Mouse (Mus musculus) hindbrain, postnatal 0 days (tissue): Measurements from ENCODE around the gene Cep55. TPM values are rescaled to one million over a fixed set of nuclear protein-coding genes. Genes with fewer than 3 reads are reported as not detected.

Source experiments
- ATAC-seq: fragments of 200-750 bp; cut with Nextera tagmentation; 2 replicates; pipeline ENCODE4 v1.8.0; 2017; ENCODE audit warnings: mild to moderate bottlenecking, moderate TSS enrichment, moderate library complexity
- DNase-seq: peaks from one replicate; pipeline ENCODE4 v3.0.0-alpha.2; 2015; ENCODE audit warnings: low spot score
- H3K27ac ChIP-seq: fragments of 300-500 bp; sonication (generic); 2 replicates; pipeline ENCODE4 v1.5.1; 2014; ENCODE audit warnings: mild to moderate bottlenecking
- H3K27me3 ChIP-seq: fragments of 300-500 bp; sonication (generic); 2 replicates; pipeline ENCODE4 v1.6.1; 2014; ENCODE audit warnings: low read length, mixed read lengths; ENCODE audit not compliant: insufficient read depth
- H3K36me3 ChIP-seq: fragments of 300-500 bp; sonication (generic); 2 replicates; pipeline ENCODE4 v1.6.1; 2014; ENCODE audit warnings: low read length, mixed read lengths; ENCODE audit not compliant: insufficient read depth
- H3K4me1 ChIP-seq: fragments of 300-500 bp; sonication (generic); 2 replicates; pipeline ENCODE4 v1.6.1; 2014; ENCODE audit warnings: antibody characterized with exemption, low read length, mixed read lengths; ENCODE audit not compliant: insufficient read depth
- H3K4me2 ChIP-seq: fragments of 300-500 bp; sonication (generic); 2 replicates; pipeline ENCODE4 v1.6.1; 2014; ENCODE audit warnings: low read depth, mild to moderate bottlenecking, low read length, moderate library complexity, mixed read lengths
- H3K4me3 ChIP-seq: fragments of 300-500 bp; sonication (generic); 2 replicates; pipeline ENCODE4 v1.5.1; 2014; ENCODE audit warnings: low read length
- H3K9ac ChIP-seq: fragments of 300-500 bp; sonication (generic); replicated peaks from 2 replicates; pipeline ENCODE4 v1.6.1; 2014; ENCODE audit warnings: mild to moderate bottlenecking, low read length, moderate library complexity, mixed read lengths
- H3K9me3 ChIP-seq: fragments of 300-500 bp; sonication (generic); 2 replicates; pipeline ENCODE4 v1.6.1; 2016; ENCODE audit warnings: low read length, mixed read lengths
- CTCF ChIP-seq: IDR thresholded peaks from 2 replicates; pipeline ENCODE4 v1.5.1; 2016; ENCODE audit warnings: antibody characterized with exemption, control low read depth, low read depth
- WGBS: fragments of 180-500 bp; shearing (Covaris S2); extraction: QIAGEN DNeasy Blood & Tissue Kit; methylation state at CpG from one replicate; pipeline ENCODE4 v1.1.7; 2014; 5-methylcytosine and 5-hydroxymethylcytosine counted together
- polyA plus RNA-seq: library from polyadenylated mRNA; unstranded; fragments of >200 nt; fragmentation: Nextera tagmentation; extraction: Ambion mirVana; gene quantifications from 2 replicates; pipeline ENCODE4 v1.2.1, GENCODE M21; 2015
- total RNA-seq: library from RNA; depleted of rRNA; stranded (reverse); fragments of >200 nt; gene quantifications from 2 replicates; pipeline ENCODE4 v1.2.3, GENCODE M21; 2014

The Cep55 gene
- total and polyA plus RNA-seq, 2 experiments from 2014 or later, result 2.5 to 6.6 TPM

GRCm38 (mm10) chr19:38025254-38026041 is 29.4 kb upstream of the Cep55 start:
- ATAC-seq (0 out of 2 replicates have a peak, but pooled peaks have one; percentile 55), DNase-seq (no peak)
- TF ChIP-seq CTCF, result no peak
- H3K9ac ChIP-seq, result no peak overlapping the region
- H3K9me3 ChIP-seq, result no peaks in the 10 kb centered on the region
- WGBS, result 49% methylated on average over 6 of the region's 9 CpGs
- no peak overlapping the region for H3K27ac ChIP-seq
- H3K4me2 ChIP-seq, result no peak overlapping the region
- no peak overlapping the region for H3K4me3 ChIP-seq
- no peaks in the 10 kb centered on the region for H3K4me1 ChIP-seq
- H3K36me3 ChIP-seq, result no peaks in the 10 kb centered on the region
- H3K27me3 ChIP-seq, result no peaks in the 10 kb centered on the region

- no peak for ATAC-seq
- Histone ChIP-seq H3K4me2 (no peak overlapping the region), H3K36me3 (no peaks in the 10 kb centered on the region), H3K27me3 (no peaks in the 10 kb centered on the region), H3K9me3 (no peaks in the 10 kb centered on the region), H3K4me3 (no peak overlapping the region), H3K27ac (no peak overlapping the region), H3K9ac (no peak overlapping the region), H3K4me1 (no peaks in the 10 kb centered on the region)
- 73% methylated on average over 8 of the region's 8 CpGs for WGBS
- no peak for DNase-seq
- TF ChIP-seq CTCF, result no peak
Observed at GRCm38 (mm10) chr19:38026211-38026624, 28.6 kb upstream of the Cep55 start.

- H3K9me3 ChIP-seq, result no peaks in the 10 kb centered on the region
- ATAC-seq, result no peak
- H3K4me3 ChIP-seq, result no peak overlapping the region
- no peak for DNase-seq
- TF ChIP-seq CTCF, result no peak
- H3K4me2 ChIP-seq, result no peak overlapping the region
- no peaks in the 10 kb centered on the region for H3K36me3 ChIP-seq
- no peak overlapping the region for H3K9ac ChIP-seq
- no peaks in the 10 kb centered on the region for H3K4me1 ChIP-seq
- H3K27me3 ChIP-seq, result no peaks in the 10 kb centered on the region
- 92% methylated on average over 6 of the region's 6 CpGs for WGBS
- H3K27ac ChIP-seq, result no peak overlapping the region
Observed at GRCm38 (mm10) chr19:38027389-38027788, 27.4 kb upstream of the Cep55 start.

GRCm38 (mm10) chr19:38027881-38028521 is 26.8 kb upstream of the Cep55 start:
- Histone ChIP-seq H3K36me3 (no peaks in the 10 kb centered on the region), H3K27ac (no peak overlapping the region), H3K4me2 (no peak overlapping the region), H3K27me3 (no peaks in the 10 kb centered on the region), H3K9me3 (no peaks in the 10 kb centered on the region), H3K4me1 (no peaks in the 10 kb centered on the region), H3K9ac (no peak overlapping the region), H3K4me3 (no peak overlapping the region)
- TF ChIP-seq CTCF, result no peak
- no peak for ATAC-seq
- no peak for DNase-seq
- 55% methylated on average over 10 of the region's 10 CpGs for WGBS

GRCm38 (mm10) chr19:38029292-38029691 is 25.5 kb upstream of the Cep55 start:
- Histone ChIP-seq H3K9me3 (no peaks in the 10 kb centered on the region), H3K4me1 (no peaks in the 10 kb centered on the region), H3K27me3 (no peaks in the 10 kb centered on the region), H3K4me2 (no peak overlapping the region), H3K27ac (no peak overlapping the region), H3K9ac (no peak overlapping the region), H3K36me3 (no peaks in the 10 kb centered on the region), H3K4me3 (no peak overlapping the region)
- ATAC-seq (no peak), DNase-seq (no peak)
- TF ChIP-seq CTCF, result no peak
- WGBS, result 83% methylated on average over 3 of the region's 3 CpGs

GRCm38 (mm10) chr19:38029871-38030270 is 24.9 kb upstream of the Cep55 start:
- Histone ChIP-seq H3K4me3 (no peak overlapping the region), H3K27me3 (no peaks in the 10 kb centered on the region), H3K36me3 (no peaks in the 10 kb centered on the region), H3K9ac (no peak overlapping the region), H3K27ac (no peak overlapping the region), H3K9me3 (no peaks in the 10 kb centered on the region), H3K4me1 (no peaks in the 10 kb centered on the region), H3K4me2 (no peak overlapping the region)
- DNase-seq (no peak), ATAC-seq (no peak)
- WGBS, result 54% methylated on average over 3 of the region's 3 CpGs
- no peak for TF ChIP-seq CTCF

- Histone ChIP-seq H3K4me3 (no peak overlapping the region), H3K9ac (no peak overlapping the region), H3K27ac (no peak overlapping the region), H3K4me1 (no peaks in the 10 kb centered on the region), H3K4me2 (peak overlapping the region; percentile 39), H3K27me3 (no peaks in the 10 kb centered on the region), H3K9me3 (no peaks in the 10 kb centered on the region), H3K36me3 (no peaks in the 10 kb centered on the region)
- WGBS, result 4% methylated on average over 16 of the region's 23 CpGs
- DNase-seq (peak; percentile 49), ATAC-seq (peak; percentile 46; the same call in 1 of the 2 replicates)
- TF ChIP-seq CTCF, result no peak
Observed at GRCm38 (mm10) chr19:38030673-38031137, 24.1 kb upstream of the Cep55 start.
